ENCODE assay signal across 33 mouse cellular contexts in genomic region chr16:48805412-48805811, GRCm38 (mm10). TPM values are rescaled to one million over a fixed set of nuclear protein-coding genes. Genes with fewer than 3 reads are reported as not detected.
"Had no signal": no experiment of that assay in that cellular context is flagged by ENCODE, and none has a peak within 500 bp of the region (broad histone marks: within the 10 kb centered on the region; RNA-seq: fewer than 3 reads in every experiment).

No protein-coding gene starts in this region.

- ATAC-seq: hindbrain, embryonic 16.5 days; hindbrain, postnatal 0 days; inflammation-experienced regulatory T-cells, adult 6 months; intestine, embryonic 15.5 days; intestine, embryonic 16.5 days; intestine, postnatal 0 days had no signal

- DNase-seq: heart, postnatal 10 days; heart, postnatal 14 days; heart, postnatal 36 days; heart, postnatal 4 days; kidney, adult 11 months; kidney, adult 18-20 months; kidney, adult 2 months; kidney, adult 8-10 months; kidney, adult 9 months; kidney, postnatal 10 days; kidney, postnatal 14 days; kidney, postnatal 25 days; kidney, postnatal 36 days; kidney, postnatal 4 days; layer of hippocampus, adult 9-11 months; layer of hippocampus, postnatal 36 days had no signal

RNA-seq across cellular contexts. Expression of gene Retnlb, which starts 11.2 kb away (rescaled TPM):
- total RNA-seq: heart, postnatal 10 days; heart, postnatal 14 days; heart, postnatal 25 days; heart, postnatal 36 days; heart, postnatal 4 days; hematopoietic stem cell, adult 5-6 weeks; hindbrain, postnatal 0 days; layer of hippocampus, adult 18-20 months; layer of hippocampus, adult 2 months; layer of hippocampus, adult 8-10 months; layer of hippocampus, postnatal 10 days; layer of hippocampus, postnatal 14 days; layer of hippocampus, postnatal 25 days; layer of hippocampus, postnatal 36 days; left cerebral cortex, adult 18-20 months; left cerebral cortex, adult 2 months; left cerebral cortex, adult 8-10 months had no signal

RNA-seq across cellular contexts. Expression of gene Trat1, which starts 33.6 kb away (rescaled TPM):
- total RNA-seq: heart, postnatal 25 days; heart, postnatal 36 days; heart, postnatal 4 days had no signal

RNA-seq across cellular contexts. Expression of gene Retnla, which starts 36.9 kb away (rescaled TPM):
- total RNA-seq: heart, postnatal 4 days; hematopoietic stem cell, adult 5-6 weeks; hindbrain, postnatal 0 days; layer of hippocampus, adult 18-20 months; layer of hippocampus, adult 2 months; layer of hippocampus, adult 8-10 months; layer of hippocampus, postnatal 10 days; layer of hippocampus, postnatal 25 days; layer of hippocampus, postnatal 36 days; left cerebral cortex, adult 18-20 months; left cerebral cortex, adult 2 months; left cerebral cortex, adult 8-10 months had no signal
